Mouse (Mus musculus) forebrain, embryonic 14.5 days (tissue): ENCODE results near the gene Aagab. TPM values are rescaled to one million over a fixed set of nuclear protein-coding genes. Genes with fewer than 3 reads are reported as not detected.

ENCODE experiments used
- ATAC-seq: fragments of 200-750 bp; cut with Nextera tagmentation; 2 replicates; pipeline ENCODE4 v1.8.0; 2017; ENCODE audit warnings: mild to moderate bottlenecking, moderate library complexity
- DNase-seq: peaks from one replicate; pipeline ENCODE4 v3.0.0-alpha.2; 2015; ENCODE audit warnings: low spot score
- H3K27ac ChIP-seq: fragments of 300-500 bp; sonication (generic); 2 replicates; pipeline ENCODE4 v1.5.1; 2014; ENCODE audit warnings: low read depth, mild to moderate bottlenecking, control low read depth, low read length, moderate library complexity
- H3K27me3 ChIP-seq: fragments of 300-500 bp; sonication (generic); replicated peaks from 2 replicates; pipeline ENCODE4 v1.6.1; 2014; ENCODE audit warnings: low read length, control low read depth, mixed read lengths; ENCODE audit not compliant: control insufficient read depth, insufficient read depth
- H3K36me3 ChIP-seq: fragments of 300-500 bp; sonication (generic); 2 replicates; pipeline ENCODE4 v1.6.1; 2014; ENCODE audit warnings: low read length, control low read depth; ENCODE audit not compliant: control insufficient read depth, insufficient read depth
- H3K4me1 ChIP-seq: fragments of 300-500 bp; sonication (generic); 2 replicates; pipeline ENCODE4 v1.6.1; 2014; ENCODE audit warnings: antibody characterized with exemption, low read length, control low read depth; ENCODE audit not compliant: control insufficient read depth, insufficient read depth
- H3K4me2 ChIP-seq: fragments of 300-500 bp; sonication (generic); 2 replicates; pipeline ENCODE4 v1.6.1; 2014; ENCODE audit warnings: mild to moderate bottlenecking, control low read depth, low read length
- H3K4me3 ChIP-seq: fragments of 300-500 bp; sonication (generic); 2 replicates; pipeline ENCODE4 v1.5.1; 2014; ENCODE audit warnings: low read depth, low read length, control low read depth
- H3K9ac ChIP-seq: fragments of 300-500 bp; sonication (generic); 2 replicates; pipeline ENCODE4 v1.6.1; 2014; ENCODE audit warnings: mild to moderate bottlenecking, low read length, control low read depth, moderate library complexity
- H3K9me3 ChIP-seq: fragments of 300-500 bp; sonication (generic); replicated peaks from 2 replicates; pipeline ENCODE4 v1.6.1; 2016; ENCODE audit warnings: low read length, control low read depth, mixed read lengths; ENCODE audit not compliant: control insufficient read depth
- WGBS: fragments of 180-500 bp; shearing (Covaris S2); extraction: QIAGEN DNeasy Blood & Tissue Kit; methylation state at CpG from one replicate; pipeline ENCODE4 v1.1.7; 2014; 5-methylcytosine and 5-hydroxymethylcytosine counted together
- polyA plus RNA-seq: library from polyadenylated mRNA; unstranded; fragments of >200 nt; fragmentation: Nextera tagmentation; extraction: Ambion mirVana; gene quantifications from 2 replicates; pipeline ENCODE4 v1.2.1, GENCODE M21; 2014

Gene Aagab
- polyA plus RNA-seq, 1 experiment from 2014 or later = 50.1 TPM

- Histone ChIP-seq H3K27me3 (no peaks in the 10 kb centered on the region), H3K9ac (no peak overlapping the region), H3K36me3 (peaks cover 9% of the 10 kb centered on the region; the same call in 1 of the 2 replicates), H3K4me2 (no peak overlapping the region), H3K4me3 (no peak overlapping the region), H3K27ac (no peak overlapping the region), H3K4me1 (peaks cover 18% of the 10 kb centered on the region), H3K9me3 (no peaks in the 10 kb centered on the region)
- 87% methylated on average over 4 of the region's 4 CpGs for WGBS
- DNase-seq (no peak), ATAC-seq (no peak)
These were observed 54.7 kb downstream of the Aagab start for GRCm38 (mm10) chr9:63657167-63657566.

- H3K9ac ChIP-seq = no peak overlapping the region
- H3K27me3 ChIP-seq = no peaks in the 10 kb centered on the region
- H3K4me2 ChIP-seq = no peak overlapping the region
- 0 out of 2 replicates have a peak overlapping the region, but pooled peaks have one; percentile 4 for H3K27ac ChIP-seq
- H3K4me3 ChIP-seq = no peak overlapping the region
- no peak for ATAC-seq
- peaks cover 14% of the 10 kb centered on the region for H3K4me1 ChIP-seq
- peaks cover 12% of the 10 kb centered on the region; the same call in 1 of the 2 replicates for H3K36me3 ChIP-seq
- 86% methylated on average over 9 of the region's 9 CpGs for WGBS
- no peaks in the 10 kb centered on the region for H3K9me3 ChIP-seq
- no peak for DNase-seq
These were observed 56.0 kb downstream of the Aagab start for GRCm38 (mm10) chr9:63658436-63658835.

GRCm38 (mm10) chr9:63658970-63659371, 56.5 kb downstream of the Aagab start:
- H3K27me3 ChIP-seq = no peaks in the 10 kb centered on the region
- no peak overlapping the region for H3K4me3 ChIP-seq
- peaks cover 10% of the 10 kb centered on the region for H3K4me1 ChIP-seq
- DNase-seq (peak; percentile 90), ATAC-seq (peak; percentile 85)
- H3K27ac ChIP-seq = 0 out of 2 replicates have a peak overlapping the region, but pooled peaks have one; percentile 4
- H3K36me3 ChIP-seq = peaks cover 12% of the 10 kb centered on the region; the same call in 1 of the 2 replicates
- no peak overlapping the region for H3K4me2 ChIP-seq
- WGBS = 19% methylated on average over 5 of the region's 5 CpGs
- H3K9ac ChIP-seq = no peak overlapping the region
- no peaks in the 10 kb centered on the region for H3K9me3 ChIP-seq

GRCm38 (mm10) chr9:63660061-63660460, 57.6 kb downstream of the Aagab start:
- Histone ChIP-seq H3K27me3 (no peaks in the 10 kb centered on the region), H3K9ac (no peak overlapping the region), H3K27ac (no peak overlapping the region), H3K4me1 (peaks cover 11% of the 10 kb centered on the region), H3K36me3 (peaks cover 12% of the 10 kb centered on the region; the same call in 1 of the 2 replicates), H3K4me2 (no peak overlapping the region), H3K4me3 (no peak overlapping the region), H3K9me3 (no peaks in the 10 kb centered on the region)
- WGBS = 96% methylated on average over 4 of the region's 4 CpGs
- DNase-seq (no peak), ATAC-seq (no peak)

GRCm38 (mm10) chr9:63660691-63661090, 58.2 kb downstream of the Aagab start:
- Histone ChIP-seq H3K4me2 (no peak overlapping the region), H3K27me3 (no peaks in the 10 kb centered on the region), H3K4me3 (no peak overlapping the region), H3K9ac (no peak overlapping the region), H3K9me3 (no peaks in the 10 kb centered on the region), H3K4me1 (peaks cover 15% of the 10 kb centered on the region), H3K36me3 (peaks cover 12% of the 10 kb centered on the region; the same call in 1 of the 2 replicates), H3K27ac (no peak overlapping the region)
- WGBS = 91% methylated on average over 3 of the region's 3 CpGs
- ATAC-seq (no peak), DNase-seq (no peak)

- Histone ChIP-seq H3K36me3 (peaks cover 12% of the 10 kb centered on the region; the same call in 1 of the 2 replicates), H3K9me3 (no peaks in the 10 kb centered on the region), H3K4me3 (no peak overlapping the region), H3K9ac (no peak overlapping the region), H3K27me3 (no peaks in the 10 kb centered on the region), H3K4me2 (no peak overlapping the region), H3K27ac (no peak overlapping the region), H3K4me1 (peaks cover 26% of the 10 kb centered on the region)
- ATAC-seq = no peak
- DNase-seq = no peak
- 87% methylated on average over 7 of the region's 7 CpGs for whole genome bisulfite sequencing
These were observed 60.3 kb downstream of the Aagab start for GRCm38 (mm10) chr9:63662759-63663158.

- Histone ChIP-seq H3K27ac (no peak overlapping the region), H3K9ac (no peak overlapping the region), H3K27me3 (no peaks in the 10 kb centered on the region), H3K4me3 (no peak overlapping the region), H3K4me2 (no peak overlapping the region), H3K4me1 (peaks cover 27% of the 10 kb centered on the region), H3K9me3 (no peaks in the 10 kb centered on the region), H3K36me3 (peaks cover 12% of the 10 kb centered on the region; the same call in 1 of the 2 replicates)
- ATAC-seq = no peak
- DNase-seq = no peak
- WGBS = 85% methylated on average over 10 of the region's 10 CpGs
These were observed 60.8 kb downstream of the Aagab start for GRCm38 (mm10) chr9:63663222-63663621.

- Histone ChIP-seq H3K4me2 (no peak overlapping the region), H3K4me1 (peaks cover 19% of the 10 kb centered on the region), H3K36me3 (peaks cover 12% of the 10 kb centered on the region; the same call in 1 of the 2 replicates), H3K4me3 (no peak overlapping the region), H3K9ac (no peak overlapping the region), H3K27ac (no peak overlapping the region), H3K27me3 (no peaks in the 10 kb centered on the region), H3K9me3 (no peaks in the 10 kb centered on the region)
- 64% methylated on average over 2 of the region's 2 CpGs for WGBS
- DNase-seq (no peak), ATAC-seq (no peak)
These were observed 61.9 kb downstream of the Aagab start for GRCm38 (mm10) chr9:63664300-63664745.

GRCm38 (mm10) chr9:63664792-63665646, 62.6 kb downstream of the Aagab start:
- DNase-seq (peak; percentile 64), ATAC-seq (peak; percentile 42)
- peaks cover 12% of the 10 kb centered on the region; the same call in 1 of the 2 replicates for H3K36me3 ChIP-seq
- no peak overlapping the region for H3K9ac ChIP-seq
- H3K27me3 ChIP-seq = no peaks in the 10 kb centered on the region
- no peak overlapping the region for H3K4me3 ChIP-seq
- peaks cover 17% of the 10 kb centered on the region for H3K4me1 ChIP-seq
- H3K27ac ChIP-seq = no peak overlapping the region
- 35% methylated on average over 13 of the region's 13 CpGs for whole genome bisulfite sequencing
- no peaks in the 10 kb centered on the region for H3K9me3 ChIP-seq
- H3K4me2 ChIP-seq = no peak overlapping the region
